In genomic region chr9:56678929-56679681, GRCm38 (mm10) we compare ENCODE assay signal across 13 mouse cellular contexts.
"Had no signal": no experiment of that assay in that cellular context is flagged by ENCODE, and none has a peak within 500 bp of the region (broad histone marks: within the 10 kb centered on the region; RNA-seq: fewer than 3 reads in every experiment).

No protein-coding gene starts in this region.

- H3K27me3 ChIP-seq: liver, embryonic 15.5 days; midbrain, embryonic 13.5 days; stomach, embryonic 15.5 days had no signal

- DNase-seq: lung, adult 2 months; lung, postnatal 36 days; thymus, adult 2 months; thymus, postnatal 25 days had no signal

- H3K9ac ChIP-seq: liver, embryonic 15.5 days; midbrain, embryonic 13.5 days; stomach, embryonic 15.5 days had no signal

- ATAC-seq: hindbrain, embryonic 16.5 days; inflammation-experienced regulatory T-cells, adult 6 months; intestine, postnatal 0 days; lung, postnatal 0 days; midbrain, embryonic 13.5 days had no signal

- H3K4me1 ChIP-seq: liver, embryonic 15.5 days; stomach, embryonic 15.5 days had no signal

- H3K4me2 ChIP-seq: liver, embryonic 11.5 days; liver, embryonic 15.5 days; midbrain, embryonic 13.5 days; stomach, embryonic 15.5 days had no signal

- H3K27ac ChIP-seq: limb, embryonic 10.5 days; liver, embryonic 15.5 days; midbrain, embryonic 13.5 days; stomach, embryonic 15.5 days had no signal

- H3K4me3 ChIP-seq: limb, embryonic 10.5 days; liver, embryonic 15.5 days; midbrain, embryonic 13.5 days; stomach, embryonic 15.5 days had no signal

- H3K9me3 ChIP-seq: limb, embryonic 10.5 days; liver, embryonic 15.5 days; midbrain, embryonic 13.5 days; stomach, embryonic 15.5 days had no signal

- H3K36me3 ChIP-seq: limb, embryonic 10.5 days; liver, embryonic 15.5 days; midbrain, embryonic 13.5 days; stomach, embryonic 15.5 days had no signal
